Mouse (Mus musculus) layer of hippocampus, adult 11-12 months (tissue): ENCODE results near the gene Trpc2.

Experiments used
- DNase-seq: peaks from one replicate; pipeline ENCODE4 v3.0.0; 2022; ENCODE audit warnings: low spot score

Trpc2 gene

GRCm38 (mm10) chr7:102102696-102103095, 19.8 kb downstream of the Trpc2 start:
- no peak for DNase-seq

- no peak for DNase-seq
These were observed 20.6 kb downstream of the Trpc2 start for GRCm38 (mm10) chr7:102103555-102103954.

GRCm38 (mm10) chr7:102104126-102104525, 21.2 kb downstream of the Trpc2 start:
- DNase-seq: no peak

DNA sequence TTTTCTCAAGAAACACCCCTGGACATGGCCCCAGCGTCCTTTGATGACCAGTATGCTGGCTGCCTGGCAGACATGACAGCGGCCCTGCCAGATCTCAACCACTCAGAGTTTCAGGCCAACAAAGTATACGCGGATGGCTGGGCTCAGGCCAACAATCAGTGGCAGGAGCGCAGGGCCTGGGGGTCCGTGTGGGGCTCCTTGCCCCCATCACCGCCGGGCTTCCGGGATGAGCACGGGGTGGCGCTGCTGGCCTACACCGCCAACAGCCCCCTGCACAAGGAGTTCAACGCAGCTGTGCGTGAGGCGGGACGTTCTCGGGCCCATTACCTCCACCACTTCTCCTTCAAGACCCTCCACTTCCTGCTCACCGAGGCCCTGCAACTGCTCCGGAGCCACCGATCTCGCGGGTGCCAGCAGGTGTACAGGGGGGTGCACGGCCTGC, 23.8 kb downstream of the Trpc2 start:
- no peak for DNase-seq

GRCm38 (mm10) chr7:102108206-102108605, 25.3 kb downstream of the Trpc2 start:
- DNase-seq: no peak

GRCm38 (mm10) chr7:102109171-102109570, 26.3 kb downstream of the Trpc2 start, which contains the start of gene Art5:
Art5 (minus strand) TSS chr7:102109489.
- DNase-seq: no peak

DNA sequence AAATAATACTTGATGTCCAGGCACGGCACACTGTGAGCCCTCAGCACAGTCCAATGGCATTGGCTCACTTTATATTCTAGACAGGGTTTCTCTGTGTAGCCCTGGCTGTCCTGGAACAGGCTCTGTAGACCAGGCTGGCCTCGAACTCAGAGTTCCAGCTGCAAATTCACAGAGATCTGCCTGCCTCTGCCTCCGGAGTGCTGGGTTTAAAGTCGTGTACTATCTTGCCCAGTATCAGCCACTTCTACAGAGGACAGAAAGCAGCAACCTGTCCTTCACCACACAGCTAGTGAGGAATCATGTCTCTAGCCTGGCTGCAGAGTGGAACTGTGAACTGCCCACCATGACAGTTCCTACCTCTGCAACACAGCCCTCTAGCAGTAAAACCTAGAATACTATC, 26.8 kb downstream of the Trpc2 start:
- no peak for DNase-seq

DNA sequence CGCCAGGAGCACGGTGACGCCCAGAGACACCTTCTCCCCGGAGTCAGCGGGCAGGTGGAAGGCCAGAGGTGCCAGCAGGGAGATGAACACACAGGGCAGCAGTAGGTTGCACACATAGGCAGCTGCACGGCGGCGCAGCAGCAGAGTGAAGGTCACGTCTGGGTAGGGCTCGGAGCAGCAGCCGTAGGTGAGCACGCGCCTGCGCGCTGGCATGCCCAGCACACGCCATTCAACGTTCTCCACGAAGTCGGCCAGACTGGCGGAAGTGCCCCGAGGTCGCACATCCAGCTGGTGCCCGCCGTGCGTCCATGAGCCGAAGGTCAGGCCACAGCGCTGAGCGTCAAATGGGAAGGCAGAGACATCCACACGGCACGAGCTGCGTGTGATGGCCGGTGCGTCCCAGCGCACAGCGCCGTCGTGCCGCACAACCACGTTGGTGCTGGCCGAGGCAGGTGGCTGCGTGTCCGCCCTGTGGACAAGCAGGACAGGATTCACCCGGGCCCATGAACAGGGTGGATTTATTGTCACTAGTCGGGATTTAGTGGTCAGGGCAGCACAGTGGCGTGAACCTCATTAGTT, 30.3 kb downstream of the Trpc2 start:
- no peak for DNase-seq

DNA sequence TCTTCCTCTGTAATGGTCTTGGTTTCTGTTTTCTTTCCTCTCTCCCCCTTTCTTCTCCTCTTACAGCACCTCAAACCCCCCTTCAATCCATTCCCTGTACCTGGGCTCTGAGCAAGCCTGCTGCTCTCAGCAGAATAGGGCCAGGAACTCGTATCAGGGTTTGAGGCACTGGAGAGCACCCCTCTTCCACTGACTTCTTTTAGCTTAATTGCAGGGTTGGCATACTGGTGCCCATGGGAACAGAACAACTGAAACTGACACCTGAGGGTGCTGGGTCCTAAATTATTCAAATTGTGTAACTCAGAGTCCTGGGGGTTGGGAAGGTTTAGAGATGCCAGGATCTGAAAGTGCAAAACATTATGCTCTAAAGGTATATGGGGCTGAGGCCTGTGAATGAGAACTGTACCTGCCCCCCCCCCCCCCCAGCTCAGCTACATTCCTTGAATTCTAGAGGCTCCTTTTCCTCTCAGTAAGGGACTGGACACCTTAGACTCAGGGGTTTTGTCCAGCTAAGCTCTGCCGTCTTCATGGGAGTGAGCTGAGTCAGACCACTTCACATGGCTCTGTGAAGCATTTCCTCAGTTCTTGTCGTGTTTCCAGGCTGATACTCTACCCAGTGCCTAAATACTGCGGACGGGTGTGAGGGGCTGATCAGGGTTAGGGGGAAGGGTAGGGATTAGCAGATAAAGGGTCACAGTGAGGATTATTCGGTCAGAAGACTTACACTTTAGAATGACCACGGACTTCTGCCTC, 33.8 kb downstream of the Trpc2 start, which contains the start of gene Chrna10:
Gene Chrna10 (minus strand): TSS at position 250 of the 753 bp plus-strand sequence.
- no peak for DNase-seq

DNA sequence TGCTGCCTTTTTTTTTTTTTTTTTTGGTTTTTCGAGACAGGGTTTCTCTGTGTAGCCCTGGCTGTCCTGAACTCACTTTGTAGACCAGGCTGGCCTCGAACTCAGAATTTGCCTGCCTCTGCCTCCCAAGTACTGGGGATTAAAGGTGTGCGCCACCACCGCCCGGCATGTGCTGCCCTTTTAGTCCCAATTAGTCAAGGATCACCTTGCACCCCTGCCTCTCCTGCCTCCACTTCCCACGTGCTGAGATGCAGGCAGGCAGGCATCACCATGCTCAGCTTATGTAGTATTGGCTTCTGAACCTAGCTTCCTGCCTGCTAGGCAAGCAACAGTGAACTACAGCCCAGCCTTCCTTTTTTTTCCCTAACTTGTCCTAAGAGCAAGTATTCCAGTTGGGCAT, 34.5 kb downstream of the Trpc2 start:
- DNase-seq: no peak

DNA sequence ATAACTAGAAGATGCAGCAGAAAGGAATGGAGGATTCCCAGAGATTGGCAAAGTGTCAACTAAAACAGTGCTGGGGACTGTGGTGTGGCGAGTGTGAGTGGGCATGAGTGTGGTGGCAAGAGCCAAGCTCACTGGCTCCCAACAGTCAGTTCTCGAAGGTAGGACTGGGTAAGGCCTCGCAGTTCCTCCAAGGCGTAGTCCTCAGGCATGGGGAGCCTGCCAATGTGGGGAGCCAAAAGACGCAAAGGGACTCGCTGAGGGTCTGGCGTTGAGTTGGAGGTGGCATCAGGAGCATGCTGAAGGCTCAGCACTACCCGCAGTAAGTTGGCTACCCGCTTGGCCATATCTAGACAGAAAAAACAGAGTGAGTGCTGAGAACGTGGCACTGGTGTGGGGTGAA, 37.4 kb downstream of the Trpc2 start:
- no peak for DNase-seq

GRCm38 (mm10) chr7:102132395-102132794, 49.5 kb downstream of the Trpc2 start:
- DNase-seq: no peak

DNA sequence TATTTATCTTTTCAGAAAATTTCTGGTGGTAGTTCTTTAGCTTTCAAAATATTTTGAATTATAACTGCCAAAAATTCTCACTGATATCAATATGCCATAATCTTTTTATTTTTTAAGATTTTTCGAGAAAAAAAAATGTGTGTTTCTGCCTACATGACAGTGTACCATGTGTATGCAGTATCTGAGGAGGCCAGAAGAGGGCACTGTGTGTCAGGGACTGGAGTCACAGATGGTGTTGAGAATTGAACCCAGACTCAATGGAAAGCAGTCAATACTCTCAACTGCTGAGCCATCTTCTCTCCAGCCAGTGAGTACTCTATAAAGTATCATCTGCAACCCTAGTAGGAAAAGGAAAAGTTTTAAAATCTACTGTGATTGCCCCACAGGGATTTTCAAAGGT, 54.5 kb downstream of the Trpc2 start:
- DNase-seq: no peak

DNA sequence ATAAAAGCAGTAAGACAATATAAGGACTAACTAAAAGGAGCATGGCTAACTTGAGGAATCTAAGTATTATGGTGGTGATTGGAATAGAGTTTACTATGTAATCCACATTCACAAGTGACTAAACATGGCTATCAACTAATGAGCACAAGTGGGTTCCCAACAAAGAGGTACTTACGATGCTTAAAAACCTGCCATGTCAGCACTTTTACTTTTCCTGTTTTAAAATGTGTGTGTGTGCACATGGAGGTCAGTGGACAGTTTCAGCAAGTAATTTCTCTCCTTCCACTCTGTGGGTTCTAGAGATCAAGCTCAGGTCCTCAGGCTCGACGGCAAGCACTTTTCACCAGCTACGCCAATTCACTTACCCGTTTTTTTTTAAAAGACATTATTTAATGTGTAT, 55.0 kb downstream of the Trpc2 start:
- DNase-seq: no peak
